Mouse (Mus musculus) subcutaneous adipose tissue, adult 2 months (tissue): ENCODE measurements around the gene Myf5. TPM values are rescaled to one million over a fixed set of nuclear protein-coding genes. Genes with fewer than 3 reads are reported as not detected.

Source experiments
- polyA plus RNA-seq: library from polyadenylated mRNA; depleted of rRNA; stranded (reverse); fragments of >200 nt; gene quantifications from 2 replicates; pipeline ENCODE4 v1.2.3, GENCODE M21; 2012; ENCODE audit warnings: low replicate concordance; rRNA removed

Gene Myf5
- polyA plus RNA-seq = not detected in 2 replicates

GRCm38 (mm10) chr10:107485870-107486269 lies at the start of gene Myf5:
Gene Myf5, minus strand, starts transcription at chr10:107486134.

GRCm38 (mm10) chr10:107494568-107494967 lies 8.6 kb upstream of the Myf5 start, which contains the start of gene Myf6:
Gene Myf6, minus strand, starts transcription at chr10:107494737.

Other genes starting within 250 kb of the Myf5 start
- gene Lin7a, start 214.4 kb downstream of the Myf5 start, polyA plus RNA-seq = 0.60 and 1.6 TPM in 2 replicates
- gene Myf6, start 8.6 kb upstream of the Myf5 start, polyA plus RNA-seq = not detected in 2 replicates
- 0.14 and 0.18 TPM in 2 replicates for gene Ptprq, start 233.9 kb upstream of the Myf5 start, polyA plus RNA-seq